ENCODE assay signal across 8 mouse cellular contexts in the genomic region with DNA sequence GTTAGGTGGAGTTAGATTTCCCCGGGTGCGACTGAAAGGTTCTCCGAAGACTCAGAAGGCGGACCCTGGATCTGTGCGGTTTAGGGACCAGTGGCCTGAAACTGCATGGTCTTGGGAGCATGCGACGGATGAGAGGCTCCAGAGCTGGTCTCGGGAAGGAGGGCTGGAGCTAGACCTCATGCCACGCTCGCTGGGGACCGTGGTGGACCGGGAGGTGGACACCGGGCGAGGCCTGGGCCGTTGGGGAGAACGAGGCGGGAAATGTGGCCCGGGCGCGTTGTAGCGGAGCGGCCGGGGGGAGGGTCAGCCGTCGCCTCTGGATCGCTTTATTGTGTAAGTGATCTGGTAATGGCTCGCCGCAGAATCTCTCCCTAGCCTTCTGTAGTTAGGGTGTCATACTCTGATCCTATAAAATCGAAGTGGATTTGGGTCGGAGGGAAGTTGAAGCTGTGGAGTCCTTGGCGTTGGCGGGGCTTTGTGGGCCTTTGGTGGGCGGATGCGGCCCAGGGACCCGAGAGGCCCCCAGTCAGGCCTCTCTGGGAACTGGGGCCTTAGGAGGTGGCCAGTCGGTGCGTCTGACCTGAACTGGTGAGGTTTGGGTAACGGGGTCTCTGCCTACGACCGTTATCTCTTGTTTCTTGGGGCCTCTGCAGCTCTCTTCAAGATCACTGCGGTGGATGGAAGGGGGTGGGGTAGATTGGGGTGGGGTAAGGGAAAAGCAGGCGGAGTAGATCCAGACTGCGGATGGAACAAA. TPM values are rescaled to one million over a fixed set of nuclear protein-coding genes. Genes with fewer than 3 reads are reported as not detected.
DNase-seq lines count a peak whose midpoint lies in the region; ATAC-seq and TF ChIP-seq lines count a peak whose summit lies in the region.

No protein-coding gene starts in this region.

- no peaks in the 10 kb centered on the region for H3K36me3 ChIP-seq in hindbrain, embryonic 16.5 days (ENCODE audit: control insufficient read depth, insufficient read depth, low read length)
- no peaks in the 10 kb centered on the region for H3K36me3 ChIP-seq in midbrain, postnatal 0 days (ENCODE audit: insufficient read depth, low read length)

- intact Hi-C loops in left cerebral cortex, postnatal 4 days (cut with DNase I), result loop anchor here (5.0 to 10.0 kb wide), 3 partner anchors 111 to 208 kb away; no protein-coding TSS in a partner anchor

- no peaks in the 10 kb centered on the region; the same call in 1 of the 2 replicates for H3K4me1 ChIP-seq in lung, adult 2 months (ENCODE audit: control insufficient read depth, insufficient read depth, low read length)
- peaks cover 2% of the 10 kb centered on the region; the same call in 1 of the 2 replicates for H3K4me1 ChIP-seq in cerebellum, adult 2 months (ENCODE audit: control insufficient read depth, insufficient read depth, low read length)
- H3K4me1 ChIP-seq in hindbrain, embryonic 16.5 days (ENCODE audit: control insufficient read depth, insufficient read depth, low read depth, low read length), result peaks cover 14% of the 10 kb centered on the region
- H3K4me1 ChIP-seq in midbrain, postnatal 0 days (ENCODE audit: insufficient read depth, low read length), result peaks cover 6% of the 10 kb centered on the region

- TF ChIP-seq CTCF in lung, adult 2 months (IDR thresholded peaks at IDR 0.05; ENCODE audit: insufficient read depth, low read length), result no peak
- TF ChIP-seq CTCF in cerebellum, adult 2 months (IDR thresholded peaks at IDR 0.05; ENCODE audit: borderline replicate concordance, insufficient read depth, low read depth, low read length), result no peak
- no peak for TF ChIP-seq CTCF in midbrain, postnatal 0 days (IDR thresholded peaks at IDR 0.05)

- ATAC-seq in frontal cortex, adult (ENCODE audit: low TSS enrichment), result 0 out of 2 replicates have a peak, but pooled peaks have one; percentile 5
- ATAC-seq in hindbrain, embryonic 16.5 days, result no peak
- no peak for ATAC-seq in midbrain, postnatal 0 days (ENCODE audit: low FRiP score)

- TF ChIP-seq POLR2A in lung, adult 2 months (IDR thresholded peaks at IDR 0.05; ENCODE audit: borderline replicate concordance, extremely low read depth, low read depth, low read length), result no peak
- no peak for TF ChIP-seq POLR2A in cerebellum, adult 2 months (IDR thresholded peaks at IDR 0.05; ENCODE audit: borderline replicate concordance, insufficient read depth, low read length)

- H3K4me2 ChIP-seq in hindbrain, embryonic 16.5 days (ENCODE audit: low read length), result peak overlapping the region; percentile 46
- peak overlapping the region; percentile 63 for H3K4me2 ChIP-seq in midbrain, postnatal 0 days (ENCODE audit: low read depth, low read length, poor library complexity, severe bottlenecking)

- H3K27ac ChIP-seq in cerebellum, adult 2 months (ENCODE audit: insufficient read depth, low read length), result peak overlapping the region; percentile 73
- H3K27ac ChIP-seq in hindbrain, embryonic 16.5 days (ENCODE audit: low read depth, low read length), result peak overlapping the region; percentile 97
- peak overlapping the region; percentile 94 for H3K27ac ChIP-seq in midbrain, postnatal 0 days (ENCODE audit: low read depth, low read length)

- DNase-seq in lung, adult 2 months, result peak; percentile 33
- DNase-seq in lung, postnatal 36 days, result no peak
- peak; percentile 55 to 67 for DNase-seq in cerebellum, adult 2 months
- peak; percentile 53 for DNase-seq in left cerebral cortex, postnatal 4 days
- peak; percentile 47 for DNase-seq in midbrain, postnatal 0 days (ENCODE audit: low spot score)
- DNase-seq in thymus, postnatal 14 days, result peak; percentile 20

- H3K4me3 ChIP-seq in lung, adult 2 months (replicated peaks; ENCODE audit: extremely low read depth, low read depth, low read length), result peak overlapping the region; percentile 76
- H3K4me3 ChIP-seq in cerebellum, adult 2 months (replicated peaks; ENCODE audit: insufficient read depth, low read depth, low read length), result peak overlapping the region; percentile 91
- H3K4me3 ChIP-seq in hindbrain, embryonic 16.5 days (ENCODE audit: low read length), result peak overlapping the region; percentile 96
- H3K4me3 ChIP-seq in midbrain, postnatal 0 days (ENCODE audit: low read depth, low read length), result peak overlapping the region; percentile 94

- 5% methylated on average over 43 of the region's 43 CpGs for WGBS in lung, adult 2 months
- under 1% methylated on average over 43 of the region's 43 CpGs for WGBS in cerebellum, adult 2 months
- WGBS in hindbrain, embryonic 16.5 days, result under 1% methylated on average over 43 of the region's 43 CpGs
- WGBS in midbrain, postnatal 0 days, result 1% methylated on average over 42 of the region's 43 CpGs

- H3K27me3 ChIP-seq in cerebellum, adult 2 months (ENCODE audit: control insufficient read depth, insufficient read depth, low read length), result no peaks in the 10 kb centered on the region
- H3K27me3 ChIP-seq in hindbrain, embryonic 16.5 days (replicated peaks; ENCODE audit: control insufficient read depth, insufficient read depth, low read length), result no peaks in the 10 kb centered on the region
- no peaks in the 10 kb centered on the region for H3K27me3 ChIP-seq in midbrain, postnatal 0 days (ENCODE audit: insufficient read depth, low read length)

- peak overlapping the region; percentile 99 for H3K9ac ChIP-seq in hindbrain, embryonic 16.5 days (ENCODE audit: low read depth, low read length)
- peak overlapping the region; percentile 95 for H3K9ac ChIP-seq in midbrain, postnatal 0 days (replicated peaks; ENCODE audit: low read length, poor library complexity, severe bottlenecking)

- H3K9me3 ChIP-seq in hindbrain, embryonic 16.5 days (ENCODE audit: control insufficient read depth, low read length), result no peaks in the 10 kb centered on the region
- no peaks in the 10 kb centered on the region for H3K9me3 ChIP-seq in midbrain, postnatal 0 days (ENCODE audit: low read length)

RNA-seq across cellular contexts. Expression of a gene that starts 1.5 kb away (rescaled TPM):
- polyA plus RNA-seq in lung, adult 2 months (2012; rRNA removed), result 103 and 123 TPM in 2 replicates
- 177 and 180 TPM in 2 replicates for polyA plus RNA-seq in cerebellum, adult 2 months (2012; rRNA removed)
- polyA plus RNA-seq in hindbrain, embryonic 16.5 days (2015; fragmentation: Nextera tagmentation; extraction: Ambion mirVana), result 94.9 and 104 TPM in 2 replicates
- total RNA-seq in left cerebral cortex, postnatal 4 days (2021), result 100 to 1,000 TPM; 248 to 255 TPM
- 212 and 217 TPM in 2 replicates for total RNA-seq in midbrain, postnatal 0 days (2014; rRNA removed)
- polyA plus RNA-seq in midbrain, postnatal 0 days (2015; fragmentation: Nextera tagmentation; extraction: Ambion mirVana), result 64.8 and 68.0 TPM in 2 replicates
